Mouse (Mus musculus) limb, embryonic 13.5 days (tissue): Measurements from ENCODE around the gene Sec24d. TPM values are rescaled to one million over a fixed set of nuclear protein-coding genes. Genes with fewer than 3 reads are reported as not detected.
"Not testable (repeated sequence)": the region's sequence is repeated elsewhere in the genome, so short reads cannot be mapped to it uniquely, and the experiment has no call there.

ENCODE experiments used
- ATAC-seq: fragments of 200-750 bp; cut with Nextera tagmentation; 2 replicates; pipeline ENCODE4 v1.8.0; 2017; ENCODE audit warnings: low read depth, moderate number of reproducible peaks, moderate TSS enrichment; ENCODE audit not compliant: low FRiP score
- H3K27ac ChIP-seq: fragments of 300-500 bp; sonication (generic); 2 replicates; pipeline ENCODE4 v1.5.1; 2015; ENCODE audit warnings: inconsistent platforms, mild to moderate bottlenecking, moderate library complexity
- H3K27me3 ChIP-seq: fragments of 300-500 bp; sonication (generic); 2 replicates; pipeline ENCODE4 v1.6.1; 2015; ENCODE audit warnings: mild to moderate bottlenecking, inconsistent platforms
- H3K36me3 ChIP-seq: fragments of 300-500 bp; sonication (generic); 2 replicates; pipeline ENCODE4 v1.6.1; 2015; ENCODE audit warnings: inconsistent platforms, mild to moderate bottlenecking, moderate library complexity
- H3K4me1 ChIP-seq: fragments of 300-500 bp; sonication (generic); 2 replicates; pipeline ENCODE4 v1.6.1; 2015; ENCODE audit warnings: inconsistent platforms
- H3K4me2 ChIP-seq: fragments of 300-500 bp; sonication (generic); replicated peaks from 2 replicates; pipeline ENCODE4 v1.6.1; 2015; ENCODE audit warnings: inconsistent platforms, mild to moderate bottlenecking, moderate library complexity
- H3K4me3 ChIP-seq: fragments of 300-500 bp; sonication (generic); 2 replicates; pipeline ENCODE4 v1.5.1; 2015; ENCODE audit warnings: moderate library complexity, mild to moderate bottlenecking, inconsistent platforms
- H3K9ac ChIP-seq: fragments of 300-500 bp; sonication (generic); 2 replicates; pipeline ENCODE4 v1.6.1; 2015; ENCODE audit warnings: mild to moderate bottlenecking, inconsistent platforms
- H3K9me3 ChIP-seq: fragments of 300-500 bp; sonication (generic); 2 replicates; pipeline ENCODE4 v1.6.1; 2016; ENCODE audit warnings: inconsistent platforms
- WGBS: fragments of 180-500 bp; shearing (Covaris S2); methylation state at CpG from one replicate; pipeline ENCODE4 v1.1.7; 2015; 5-methylcytosine and 5-hydroxymethylcytosine counted together
- polyA plus RNA-seq: library from polyadenylated mRNA; unstranded; fragments of >200 nt; fragmentation: Nextera tagmentation; extraction: Ambion mirVana; gene quantifications from 2 replicates; pipeline ENCODE4 v1.2.1, GENCODE M21; 2015

The Sec24d gene
- polyA plus RNA-seq, 1 experiment from 2014 or later = 92.9 TPM

- H3K9ac ChIP-seq = peak overlapping the region; percentile 67
- H3K27ac ChIP-seq = no peak overlapping the region
- peaks cover 3% of the 10 kb centered on the region; the same call in 1 of the 2 replicates for H3K27me3 ChIP-seq
- H3K4me3 ChIP-seq = peak overlapping the region; percentile 67
- peaks cover 13% of the 10 kb centered on the region for H3K4me1 ChIP-seq
- H3K36me3 ChIP-seq = peaks cover 19% of the 10 kb centered on the region
- no peaks in the 10 kb centered on the region for H3K9me3 ChIP-seq
- H3K4me2 ChIP-seq = peak overlapping the region; percentile 62
- 94% methylated on average over 7 of the region's 7 CpGs for WGBS
- no peak for ATAC-seq
Measured at GRCm38 (mm10) chr3:123384435-123384834, 117.2 kb downstream of the Sec24d start.

GRCm38 (mm10) chr3:123385118-123385485 is 117.8 kb downstream of the Sec24d start:
- WGBS = 11% methylated on average over 6 of the region's 6 CpGs
- Histone ChIP-seq H3K4me1 (peaks cover 13% of the 10 kb centered on the region), H3K27ac (no peak overlapping the region; the same call in 1 of the 2 replicates), H3K9ac (peak overlapping the region; percentile 67), H3K27me3 (peaks cover 3% of the 10 kb centered on the region; the same call in 1 of the 2 replicates), H3K4me2 (peak overlapping the region; percentile 62), H3K36me3 (peaks cover 13% of the 10 kb centered on the region), H3K4me3 (peak overlapping the region; percentile 67), H3K9me3 (no peaks in the 10 kb centered on the region)
- 0 out of 2 replicates have a peak, but pooled peaks have one; percentile 0 for ATAC-seq

DNA sequence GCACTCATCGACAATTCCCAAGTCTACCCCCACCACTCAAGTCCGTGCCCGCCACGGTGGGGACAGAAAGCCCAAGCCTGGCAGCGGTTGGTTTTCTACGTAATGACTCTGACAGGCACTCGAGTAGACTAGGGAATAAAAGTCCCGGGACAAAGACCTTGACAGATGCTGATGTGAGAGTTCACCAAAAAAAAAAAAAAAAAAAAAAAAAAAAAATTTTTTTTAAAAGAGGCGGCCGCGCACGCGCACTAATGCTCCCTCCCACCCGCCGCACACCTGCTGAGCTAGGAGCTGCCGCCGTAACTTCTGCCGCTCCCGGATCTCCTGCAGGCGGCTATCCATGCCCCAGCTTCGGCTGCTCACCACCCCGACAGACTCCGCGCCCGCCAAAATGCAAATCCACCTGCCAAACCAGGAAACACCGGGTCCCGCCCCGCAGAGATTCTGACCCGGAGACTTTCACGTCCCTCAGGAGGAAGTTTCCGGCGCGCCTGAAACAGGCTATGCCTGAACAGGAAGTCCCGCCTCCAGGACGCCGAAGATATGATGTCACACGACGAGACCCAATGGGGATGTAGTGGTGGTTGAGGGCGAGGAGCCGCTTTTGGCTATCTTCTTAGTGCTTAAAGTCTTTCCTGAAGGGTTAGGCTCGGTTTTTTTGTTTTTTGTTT is 118.4 kb downstream of the Sec24d start, which contains the start of gene Mettl14:
Gene Mettl14 (minus strand): TSS at position 623 of the 671 bp plus-strand sequence.
- Histone ChIP-seq H3K9me3 (no peaks in the 10 kb centered on the region), H3K36me3 (peaks cover 13% of the 10 kb centered on the region), H3K4me1 (peaks cover 13% of the 10 kb centered on the region), H3K27ac (peak within 1 kb of the TSS; percentile 77; the same call in 1 of the 2 replicates), H3K9ac (peak within 1 kb of the TSS; percentile 67), H3K4me2 (peak within 1 kb of the TSS; percentile 62), H3K4me3 (peak within 1 kb of the TSS; percentile 67), H3K27me3 (peaks cover 3% of the 10 kb centered on the region; the same call in 1 of the 2 replicates)
- WGBS = under 1% methylated on average over 40 of the region's 41 CpGs
- ATAC-seq = peak; percentile 99

GRCm38 (mm10) chr3:123386157-123386780 is 119.0 kb downstream of the Sec24d start:
- not testable (repeated sequence) for H3K36me3 ChIP-seq, H3K9me3 ChIP-seq, H3K27me3 ChIP-seq
- Histone ChIP-seq H3K4me2 (peak overlapping the region; percentile 62), H3K4me1 (peaks cover 13% of the 10 kb centered on the region), H3K9ac (peak overlapping the region; percentile 62; the same call in 1 of the 2 replicates), H3K4me3 (peak overlapping the region; percentile 67), H3K27ac (peak overlapping the region; percentile 72; the same call in 1 of the 2 replicates)
- 11% methylated on average over 12 of the region's 12 CpGs for WGBS
- peak; percentile 80 for ATAC-seq

DNA sequence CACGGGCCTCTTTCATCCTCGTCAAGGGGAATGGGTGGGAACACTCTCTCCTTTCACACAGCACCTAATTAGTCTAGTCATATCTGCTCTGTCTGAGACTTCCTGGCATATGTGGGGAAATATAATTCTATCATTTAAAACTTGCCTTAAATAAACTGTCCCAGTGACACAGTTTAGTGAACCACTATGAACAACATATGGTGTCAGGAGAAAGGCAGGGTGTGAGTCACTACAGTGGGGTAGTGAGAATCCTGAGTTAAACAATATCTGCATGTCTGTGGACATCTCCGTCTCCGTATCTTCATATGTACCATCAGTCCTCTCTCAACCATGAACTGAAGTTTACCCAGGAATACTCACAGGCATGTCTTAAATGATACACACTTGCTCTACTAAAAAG is 123.9 kb downstream of the Sec24d start:
- H3K9me3 ChIP-seq = no peaks in the 10 kb centered on the region
- H3K36me3 ChIP-seq = no peaks in the 10 kb centered on the region
- H3K4me1 ChIP-seq = no peaks in the 10 kb centered on the region
- H3K4me2 ChIP-seq = no peak overlapping the region
- no peak for ATAC-seq
- 75% methylated on average over 4 of the region's 4 CpGs for WGBS
- no peak overlapping the region for H3K4me3 ChIP-seq
- no peak overlapping the region for H3K9ac ChIP-seq
- H3K27ac ChIP-seq = no peak overlapping the region
- peaks cover 3% of the 10 kb centered on the region; the same call in 1 of the 2 replicates for H3K27me3 ChIP-seq

DNA sequence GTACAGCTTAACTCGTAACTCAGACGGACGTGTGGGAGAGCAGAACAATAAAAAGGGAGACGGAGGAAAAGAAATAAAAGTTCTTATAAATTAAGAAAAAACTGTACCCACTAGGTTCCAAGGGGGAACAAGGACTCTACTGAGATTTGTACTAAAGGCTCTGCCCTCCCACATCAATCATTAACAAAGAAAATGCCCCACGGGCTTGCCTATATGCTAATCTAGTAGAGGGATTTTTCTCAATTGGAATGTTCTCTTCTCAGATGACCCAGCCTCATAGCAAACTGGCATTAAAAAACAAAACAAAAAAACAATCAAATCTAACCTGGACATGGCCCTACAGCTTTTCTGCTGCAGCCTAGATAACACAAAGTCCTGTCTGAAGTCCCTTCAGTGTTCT is 128.4 kb downstream of the Sec24d start:
- H3K9me3 ChIP-seq = no peaks in the 10 kb centered on the region
- no peak overlapping the region for H3K27ac ChIP-seq
- H3K4me3 ChIP-seq = no peak overlapping the region
- no peaks in the 10 kb centered on the region for H3K4me1 ChIP-seq
- no peaks in the 10 kb centered on the region for H3K36me3 ChIP-seq
- WGBS = 68% methylated on average over 5 of the region's 5 CpGs
- H3K9ac ChIP-seq = no peak overlapping the region
- no peaks in the 10 kb centered on the region for H3K27me3 ChIP-seq
- no peak overlapping the region for H3K4me2 ChIP-seq
- no peak for ATAC-seq

DNA sequence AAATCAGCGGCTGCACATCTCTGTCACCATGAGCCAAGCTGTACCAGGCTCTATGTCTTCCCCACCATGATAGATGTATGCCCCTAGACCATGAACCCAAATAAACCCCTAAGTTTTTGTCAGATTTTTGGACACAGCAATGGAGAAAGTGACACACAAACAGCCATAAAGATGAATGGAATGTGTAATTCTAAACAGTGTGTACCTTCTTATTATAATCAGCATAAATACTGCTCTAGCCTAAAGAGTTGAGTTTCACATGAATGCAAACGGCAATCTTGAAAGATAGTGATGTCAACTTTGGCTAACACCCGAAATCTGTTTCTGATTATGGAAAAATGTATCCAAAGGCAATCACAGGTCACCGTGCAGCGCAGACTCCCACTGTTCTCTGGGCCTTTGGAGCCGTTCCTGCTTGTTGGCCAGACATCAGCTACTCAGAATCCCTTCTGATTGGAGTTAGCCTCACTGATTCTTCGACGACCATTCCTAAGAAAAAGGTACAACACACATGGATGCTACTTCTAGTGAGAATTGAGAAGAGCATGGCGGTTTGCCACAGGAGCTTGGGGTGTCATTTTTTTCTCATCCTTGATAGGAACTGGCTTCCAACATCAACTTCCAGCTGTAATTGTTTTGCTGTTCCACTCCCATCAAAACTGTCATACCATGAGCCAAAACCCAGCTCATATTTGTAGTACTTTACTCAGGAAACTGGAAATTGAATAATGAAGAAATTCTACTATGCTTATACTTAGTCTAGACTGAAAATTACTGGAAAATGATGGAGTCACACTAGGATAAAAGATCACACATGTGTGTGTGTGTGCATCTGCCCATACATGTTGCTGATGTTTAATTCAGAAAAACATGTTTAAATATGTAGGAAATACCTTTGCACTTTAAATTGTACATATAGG is 130.6 kb downstream of the Sec24d start:
- H3K4me1 ChIP-seq = no peaks in the 10 kb centered on the region
- H3K9ac ChIP-seq = no peak overlapping the region
- no peaks in the 10 kb centered on the region for H3K27me3 ChIP-seq
- peak; percentile 19; the same call in 1 of the 2 replicates for ATAC-seq
- no peak overlapping the region for H3K4me3 ChIP-seq
- no peaks in the 10 kb centered on the region for H3K9me3 ChIP-seq
- no peak overlapping the region for H3K4me2 ChIP-seq
- H3K36me3 ChIP-seq = no peaks in the 10 kb centered on the region
- WGBS = 65% methylated on average over 9 of the region's 9 CpGs
- no peak overlapping the region for H3K27ac ChIP-seq

DNA sequence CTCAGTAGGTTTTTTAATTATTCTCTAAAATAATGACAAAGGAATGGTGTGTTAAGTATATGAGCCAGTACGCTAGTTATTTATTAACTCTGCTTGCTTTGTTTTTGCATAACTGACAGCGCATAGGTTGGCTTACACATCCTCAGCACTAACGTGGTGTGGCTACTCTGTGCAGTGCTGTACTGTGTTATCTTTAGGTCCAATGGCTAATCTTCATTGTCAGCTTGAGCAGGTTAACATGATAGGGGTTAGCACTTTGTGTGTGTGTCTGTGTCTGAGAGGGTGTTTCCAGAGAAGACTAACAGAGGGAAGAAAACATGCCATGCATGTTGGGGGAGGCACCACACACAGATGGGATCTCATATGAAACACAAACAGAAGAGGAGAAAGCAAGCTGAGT is 137.7 kb downstream of the Sec24d start:
- WGBS = 84% methylated on average over 3 of the region's 3 CpGs
- H3K4me2 ChIP-seq = no peak overlapping the region
- H3K27me3 ChIP-seq = no peaks in the 10 kb centered on the region
- no peaks in the 10 kb centered on the region for H3K9me3 ChIP-seq
- no peak for ATAC-seq
- no peak overlapping the region for H3K9ac ChIP-seq
- no peaks in the 10 kb centered on the region for H3K4me1 ChIP-seq
- H3K27ac ChIP-seq = no peak overlapping the region
- H3K4me3 ChIP-seq = no peak overlapping the region
- no peaks in the 10 kb centered on the region for H3K36me3 ChIP-seq

DNA sequence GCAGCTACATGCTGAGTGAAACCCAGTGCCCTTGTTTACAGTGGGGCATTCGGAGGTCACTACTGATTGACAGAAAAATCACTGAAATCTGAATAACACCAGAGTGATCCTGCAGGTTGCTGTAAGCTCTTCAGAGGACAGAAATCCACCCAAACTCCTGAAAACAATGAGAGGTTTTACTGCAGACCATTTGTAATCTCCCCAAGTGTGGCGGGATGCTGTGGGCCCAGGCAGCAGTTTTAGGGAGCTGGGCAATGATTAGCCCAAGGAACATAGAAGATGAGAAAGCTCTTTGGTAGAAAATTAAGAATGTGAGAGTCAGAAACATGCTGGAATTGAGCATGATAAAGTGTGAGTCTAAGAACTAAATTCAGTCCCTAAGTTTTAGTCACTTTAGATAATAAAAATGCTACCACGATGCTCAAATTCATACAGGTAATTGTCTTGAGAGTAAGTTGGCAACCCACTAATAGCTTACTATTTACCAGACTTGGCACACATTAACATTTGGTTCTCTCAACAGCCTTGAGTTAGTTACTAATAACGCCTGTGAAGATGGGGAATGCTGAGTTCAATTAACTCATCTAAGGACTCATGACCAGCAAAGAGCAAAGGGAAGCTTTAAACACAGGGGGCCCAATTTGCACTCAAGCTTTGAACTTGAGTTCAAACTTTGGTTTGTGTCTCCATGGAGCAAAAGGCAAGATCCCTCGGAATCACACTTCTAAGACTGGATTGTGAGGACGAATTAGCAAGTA is 144.7 kb downstream of the Sec24d start:
- Histone ChIP-seq H3K4me3 (no peak overlapping the region), H3K27me3 (no peaks in the 10 kb centered on the region), H3K4me1 (no peaks in the 10 kb centered on the region), H3K4me2 (no peak overlapping the region), H3K27ac (no peak overlapping the region), H3K36me3 (no peaks in the 10 kb centered on the region), H3K9ac (no peak overlapping the region), H3K9me3 (no peaks in the 10 kb centered on the region)
- ATAC-seq = no peak
- WGBS = 61% methylated on average over 6 of the region's 6 CpGs

- no peak for ATAC-seq
- Histone ChIP-seq H3K36me3 (no peaks in the 10 kb centered on the region), H3K27me3 (no peaks in the 10 kb centered on the region), H3K4me2 (no peak overlapping the region), H3K9ac (no peak overlapping the region), H3K27ac (no peak overlapping the region), H3K4me1 (no peaks in the 10 kb centered on the region), H3K9me3 (no peaks in the 10 kb centered on the region), H3K4me3 (no peak overlapping the region)
- 61% methylated on average over 5 of the region's 5 CpGs for WGBS
Measured at GRCm38 (mm10) chr3:123413173-123413572, 145.9 kb downstream of the Sec24d start.
